Mouse (Mus musculus) gastrocnemius, postnatal 10 days (tissue): ENCODE measurements around the gene Cyp4a30b. TPM values are rescaled to one million over a fixed set of nuclear protein-coding genes. Genes with fewer than 3 reads are reported as not detected.
"Not testable (repeated sequence)": the region's sequence is repeated elsewhere in the genome, so short reads cannot be mapped to it uniquely, and the experiment has no call there.

Source experiments
- DNase-seq: peaks from one replicate; pipeline ENCODE4 v3.0.0; 2021; ENCODE audit warnings: mixed read lengths
- long read RNA-seq, 2 experiments: library from polyadenylated mRNA; stranded (forward); transcript quantifications; one replicate each; pipeline ENCODE4 v2.0.0; 2021
- total RNA-seq, 2 experiments: library from RNA; stranded (reverse); gene quantifications; 2 replicates each; pipeline ENCODE4 v1.2.3; 2021

Gene Cyp4a30b
- total RNA-seq, result not detected
- long read RNA-seq, experiment 1, result 0 reads
- long read RNA-seq, experiment 2, result 0 reads

GRCm38 (mm10) chr4:115452304-115452703 lies at the start of gene Cyp4a30b:
Cyp4a30b (plus strand) TSS chr4:115452604.
- DNase-seq, result no peak

- not testable (repeated sequence) for DNase-seq
These were observed 41.1 kb upstream of the Cyp4a30b start, which contains the start of gene Cyp4a12b for GRCm38 (mm10) chr4:115411324-115411723. Cyp4a12b (plus strand) TSS chr4:115411624.

GRCm38 (mm10) chr4:115450577-115451137 lies 1.7 kb upstream of the Cyp4a30b start:
- DNase-seq, result no peak

- DNase-seq, result not testable (repeated sequence)
These were observed 21.2 kb downstream of the Cyp4a30b start for GRCm38 (mm10) chr4:115473585-115473984.

- not testable (repeated sequence) for DNase-seq
These were observed 23.6 kb downstream of the Cyp4a30b start for GRCm38 (mm10) chr4:115476051-115476450.

GRCm38 (mm10) chr4:115481006-115481652 lies 28.7 kb downstream of the Cyp4a30b start:
- DNase-seq, result no peak

GRCm38 (mm10) chr4:115496001-115496400 lies 43.6 kb downstream of the Cyp4a30b start, which contains the start of gene Cyp4a14:
Cyp4a14 (minus strand) TSS chr4:115496142.
- DNase-seq, result no peak

GRCm38 (mm10) chr4:115497466-115497865 lies 45.1 kb downstream of the Cyp4a30b start:
- no peak for DNase-seq

GRCm38 (mm10) chr4:115513964-115514363 lies 61.6 kb downstream of the Cyp4a30b start:
- DNase-seq, result not testable (repeated sequence)

GRCm38 (mm10) chr4:115518000-115518399 lies 65.6 kb downstream of the Cyp4a30b start, which contains the start of gene Cyp4a10:
Cyp4a10 (plus strand) TSS chr4:115518264.
- DNase-seq, result not testable (repeated sequence)

- no peak for DNase-seq
These were observed 67.0 kb downstream of the Cyp4a30b start for GRCm38 (mm10) chr4:115519444-115519843.

Other genes with a start within 250 kb of the Cyp4a30b start
- not detected for gene Cyp4a29, start 210.5 kb upstream of the Cyp4a30b start, total RNA-seq
- gene Cyp4a12a, start 153.6 kb upstream of the Cyp4a30b start, total RNA-seq, result not detected
- not detected for gene Cyp4a12b, start 41.0 kb upstream of the Cyp4a30b start, total RNA-seq
- not detected for gene Cyp4a14, start 43.5 kb downstream of the Cyp4a30b start, total RNA-seq
- gene Cyp4a10, start 65.7 kb downstream of the Cyp4a30b start, total RNA-seq, result not detected
- not detected for gene Cyp4a31, start 111.0 kb downstream of the Cyp4a30b start, total RNA-seq
- gene Cyp4a32, start 148.4 kb downstream of the Cyp4a30b start, total RNA-seq, result not detected
- gene Cyp4b1, start 195.1 kb downstream of the Cyp4a30b start, total RNA-seq, result 1 to 10 TPM; 2.0 to 2.6 TPM